In genomic region chr3:146318987-146319386, GRCm38 (mm10) we compare ENCODE assay signal across 12 mouse cellular contexts.
A peak's percentile ranks its signal among the peaks of the same experiment; 100 is the strongest.
DNase-seq lines count a peak whose midpoint lies in the region; ATAC-seq and TF ChIP-seq lines count a peak whose summit lies in the region.
"Had no signal": no experiment of that assay in that cellular context is flagged by ENCODE, and none has a peak within 500 bp of the region (broad histone marks: within the 10 kb centered on the region; RNA-seq: fewer than 3 reads in every experiment).

No protein-coding gene starts in this region.

- no peak for DNase-seq in layer of hippocampus, adult 2 months (ENCODE audit: low spot score in 2 of 2)
- DNase-seq in layer of hippocampus, adult 9-10 months (ENCODE audit: low spot score), result no peak
- DNase-seq in hindbrain, embryonic 14.5 days (ENCODE audit: low spot score), result no peak
- peak; percentile 44 for DNase-seq in midbrain, postnatal 0 days (ENCODE audit: low spot score)
- DNase-seq in adrenal gland, postnatal 10 days, result no peak
- no peak for DNase-seq in gastrocnemius, postnatal 36 days
- DNase-seq: cerebellum, adult 9-11 months; lung, postnatal 10 days had no signal

- H3K4me3 ChIP-seq in layer of hippocampus, adult 2 months, result peak overlapping the region; percentile 7; the same call in 1 of the 2 replicates
- H3K4me3 ChIP-seq in embryonic facial prominence, embryonic 12.5 days, result no peak overlapping the region
- H3K4me3 ChIP-seq in hindbrain, embryonic 14.5 days (replicated peaks; ENCODE audit: low read length), result no peak overlapping the region
- H3K4me3 ChIP-seq in midbrain, postnatal 0 days (ENCODE audit: low read depth, low read length), result no peak overlapping the region
- no peak overlapping the region for H3K4me3 ChIP-seq in intestine, embryonic 15.5 days (replicated peaks)

- 17% methylated on average over 13 of the region's 13 CpGs for WGBS in embryonic facial prominence, embryonic 12.5 days
- WGBS in hindbrain, embryonic 14.5 days, result 11% methylated on average over 13 of the region's 13 CpGs
- 15% methylated on average over 13 of the region's 13 CpGs for whole genome bisulfite sequencing in midbrain, postnatal 0 days
- WGBS in intestine, embryonic 15.5 days, result 47% methylated on average over 13 of the region's 13 CpGs

- H3K4me2 ChIP-seq in embryonic facial prominence, embryonic 12.5 days (replicated peaks), result peak overlapping the region; percentile 28; the same call in 1 of the 2 replicates
- peak overlapping the region; percentile 16 for H3K4me2 ChIP-seq in hindbrain, embryonic 14.5 days (replicated peaks)
- H3K4me2 ChIP-seq in midbrain, postnatal 0 days (ENCODE audit: low read depth, low read length, poor library complexity, severe bottlenecking), result peak overlapping the region; percentile 26
- H3K4me2 ChIP-seq in intestine, embryonic 15.5 days (replicated peaks), result no peak overlapping the region

- H3K27me3 ChIP-seq in embryonic facial prominence, embryonic 12.5 days, result no peaks in the 10 kb centered on the region
- H3K27me3 ChIP-seq in hindbrain, embryonic 14.5 days (ENCODE audit: control insufficient read depth, insufficient read depth, low read length), result no peaks in the 10 kb centered on the region
- no peaks in the 10 kb centered on the region for H3K27me3 ChIP-seq in midbrain, postnatal 0 days (ENCODE audit: insufficient read depth, low read length)
- H3K27me3 ChIP-seq in intestine, embryonic 15.5 days (replicated peaks), result no peaks in the 10 kb centered on the region

- 0 out of 2 replicates have a peak overlapping the region, but pooled peaks have one; percentile 36 for H3K27ac ChIP-seq in layer of hippocampus, adult 2 months
- H3K27ac ChIP-seq in embryonic facial prominence, embryonic 12.5 days, result no peak overlapping the region
- H3K27ac ChIP-seq in hindbrain, embryonic 14.5 days, result peak overlapping the region; percentile 34
- no peak overlapping the region for H3K27ac ChIP-seq in midbrain, postnatal 0 days (ENCODE audit: low read depth, low read length)
- no peak overlapping the region for H3K27ac ChIP-seq in intestine, embryonic 15.5 days

- H3K9ac ChIP-seq in embryonic facial prominence, embryonic 12.5 days, result no peak overlapping the region
- H3K9ac ChIP-seq in hindbrain, embryonic 14.5 days, result 0 out of 2 replicates have a peak overlapping the region, but pooled peaks have one; percentile 0
- peak overlapping the region; percentile 42 for H3K9ac ChIP-seq in midbrain, postnatal 0 days (replicated peaks; ENCODE audit: low read length, poor library complexity, severe bottlenecking)
- H3K9ac ChIP-seq in intestine, embryonic 15.5 days, result no peak overlapping the region

- no peaks in the 10 kb centered on the region for H3K36me3 ChIP-seq in embryonic facial prominence, embryonic 12.5 days
- H3K36me3 ChIP-seq in hindbrain, embryonic 14.5 days (replicated peaks; ENCODE audit: control insufficient read depth, insufficient read depth), result no peaks in the 10 kb centered on the region
- no peaks in the 10 kb centered on the region for H3K36me3 ChIP-seq in midbrain, postnatal 0 days (ENCODE audit: insufficient read depth, low read length)
- H3K36me3 ChIP-seq in intestine, embryonic 15.5 days, result no peaks in the 10 kb centered on the region

- no peak for TF ChIP-seq CTCF in layer of hippocampus, adult 2 months (conservative IDR thresholded peaks at IDR 0.05)
- no peak for TF ChIP-seq CTCF in midbrain, postnatal 0 days (IDR thresholded peaks at IDR 0.05)

- H3K4me1 ChIP-seq in embryonic facial prominence, embryonic 12.5 days, result peaks cover 4% of the 10 kb centered on the region; the same call in 1 of the 2 replicates
- 0 out of 2 replicates have a peak, but pooled peaks cover 9% of the 10 kb centered on the region for H3K4me1 ChIP-seq in hindbrain, embryonic 14.5 days (replicated peaks; ENCODE audit: control insufficient read depth, insufficient read depth, low read length)
- H3K4me1 ChIP-seq in midbrain, postnatal 0 days (ENCODE audit: insufficient read depth, low read length), result no peaks in the 10 kb centered on the region
- H3K4me1 ChIP-seq in intestine, embryonic 15.5 days (replicated peaks), result no peaks in the 10 kb centered on the region

- no peaks in the 10 kb centered on the region for H3K9me3 ChIP-seq in embryonic facial prominence, embryonic 12.5 days
- no peaks in the 10 kb centered on the region for H3K9me3 ChIP-seq in hindbrain, embryonic 14.5 days (ENCODE audit: control insufficient read depth, low read length)
- no peaks in the 10 kb centered on the region for H3K9me3 ChIP-seq in midbrain, postnatal 0 days (ENCODE audit: low read length)
- H3K9me3 ChIP-seq in intestine, embryonic 15.5 days, result no peaks in the 10 kb centered on the region

- ATAC-seq in embryonic facial prominence, embryonic 12.5 days (ENCODE audit: insufficient number of reproducible peaks, insufficient read depth, low FRiP score, low TSS enrichment), result no peak
- peak; percentile 46 for ATAC-seq in hindbrain, embryonic 14.5 days (ENCODE audit: low FRiP score)
- ATAC-seq in midbrain, postnatal 0 days (ENCODE audit: low FRiP score), result peak; percentile 29; the same call in 1 of the 2 replicates
- no peak for ATAC-seq in intestine, embryonic 15.5 days
- ATAC-seq: activated CD4-positive, CD25-positive, alpha-beta regulatory T cell, adult 4 months; inflammation-experienced regulatory T-cells, adult 6 months had no signal

- intact Hi-C loops in gastrocnemius, postnatal 36 days (cut with DNase I), result no loop called here

Comparison
In these comparisons a context has a peak if more than half of its experiments do, and no peak if none do; other contexts are left out.
1. H3K27ac ChIP-seq: peak in layer of hippocampus, adult 2 months (single experiment) and hindbrain, embryonic 14.5 days (single experiment); none in embryonic facial prominence, embryonic 12.5 days (single experiment), midbrain, postnatal 0 days (single experiment) and intestine, embryonic 15.5 days (single experiment).
2. ATAC-seq: peak in hindbrain, embryonic 14.5 days (single experiment) and midbrain, postnatal 0 days (single experiment); none in embryonic facial prominence, embryonic 12.5 days (single experiment) and intestine, embryonic 15.5 days (single experiment).
3. H3K9ac ChIP-seq: peak in hindbrain, embryonic 14.5 days (single experiment) and midbrain, postnatal 0 days (single experiment); none in embryonic facial prominence, embryonic 12.5 days (single experiment) and intestine, embryonic 15.5 days (single experiment).